Mouse (Mus musculus) CH12.LX (cell line): ENCODE measurements around the gene Macrod2.

Experiments
- CTCF ChIP-seq, 2 experiments: IDR thresholded peaks in 1 of 2; conservative IDR thresholded peaks in 1 of 2; 2 replicates each; pipeline ENCODE4 v1.5.1; 2011 to 2012; ENCODE audit warnings: low read depth in 2 of 2, low read length in 2 of 2, improper control_type of control experiment in 1 of 2, inconsistent platforms in 1 of 2, mild to moderate bottlenecking in 1 of 2, moderate library complexity in 1 of 2
- EP300 ChIP-seq: IDR thresholded peaks from 2 replicates; pipeline ENCODE4 v1.6.1; 2011; ENCODE audit warnings: low read length, improper control_type of control experiment
- JUND ChIP-seq: conservative IDR thresholded peaks from 2 replicates; pipeline ENCODE4 v1.6.1; 2011; ENCODE audit warnings: low read depth, low read length, improper control_type of control experiment
- MAX ChIP-seq: IDR thresholded peaks from 2 replicates; pipeline ENCODE4 v1.6.1; 2011; ENCODE audit warnings: low read length, improper control_type of control experiment
- MEF2A ChIP-seq: IDR thresholded peaks from 2 replicates; pipeline ENCODE4 v1.6.1; 2014; ENCODE audit warnings: low read depth, mild to moderate bottlenecking, inconsistent platforms, low read length, improper control_type of control experiment, borderline replicate concordance
- POLR2A ChIP-seq: IDR thresholded peaks from 2 replicates; pipeline ENCODE4 v1.6.1; 2011; ENCODE audit warnings: low read depth, mild to moderate bottlenecking, improper control_type of control experiment, low read length
- RCOR1 ChIP-seq: conservative IDR thresholded peaks from 2 replicates; pipeline ENCODE4 v1.6.1; 2012; ENCODE audit warnings: low read depth, mild to moderate bottlenecking, inconsistent platforms, low read length, improper control_type of control experiment
- SMC3 ChIP-seq: IDR thresholded peaks from 2 replicates; pipeline ENCODE4 v1.6.1; 2011; ENCODE audit warnings: low read depth, low read length, improper control_type of control experiment
- ZC3H11A ChIP-seq: IDR thresholded peaks from 2 replicates; pipeline ENCODE4 v1.6.1; 2012; ENCODE audit warnings: low read depth, mild to moderate bottlenecking, inconsistent platforms, low read length, improper control_type of control experiment
- ZKSCAN1 ChIP-seq: IDR thresholded peaks from 2 replicates; pipeline ENCODE4 v1.6.1; 2012; ENCODE audit warnings: low read depth, inconsistent platforms, low read length, improper control_type of control experiment, borderline replicate concordance
- ZNF384 ChIP-seq: IDR thresholded peaks from 2 replicates; pipeline ENCODE4 v1.6.1; 2012; ENCODE audit warnings: low read depth, low read length, improper control_type of control experiment, inconsistent platforms

- TF ChIP-seq ZNF384 (no peak), ZKSCAN1 (no peak), CTCF (conservative IDR thresholded peaks at IDR 0.05 in 1 of 2, IDR thresholded peaks at IDR 0.05 in 1 of 2; ENCODE audit: low read depth in 2 of 2, low read length in 2 of 2) (no peak), MEF2A (no peak), EP300 (no peak), RCOR1 (no peak), POLR2A (no peak), ZC3H11A (no peak), MAX (no peak), JUND (no peak), SMC3 (no peak)
These were observed 175.8 kb downstream of the Macrod2 start for GRCm38 (mm10) chr2:140570874-140571273.
